In the genomic region with DNA sequence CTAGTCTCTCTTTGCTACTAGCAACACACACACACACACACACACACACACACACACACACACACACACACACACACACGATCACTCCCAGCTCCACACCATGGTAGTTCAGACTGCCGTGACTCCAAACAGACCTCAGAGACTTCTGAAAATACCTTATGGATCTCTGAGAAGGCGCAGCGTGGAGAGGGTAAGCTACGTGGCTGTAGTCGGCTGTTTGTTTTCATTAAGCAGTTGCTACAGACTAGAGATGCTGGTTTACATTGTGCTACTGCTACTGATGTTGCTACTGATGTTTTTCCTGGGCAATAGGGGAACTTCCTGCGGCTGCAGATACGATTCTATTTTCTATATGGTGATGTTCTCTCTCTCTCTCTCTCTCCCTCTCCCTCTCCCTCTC, we compare ENCODE assay signal across 8 mouse cellular contexts.
DNase-seq lines count a peak whose midpoint lies in the region; ATAC-seq and TF ChIP-seq lines count a peak whose summit lies in the region.

No protein-coding gene starts in this region.

- H3K9ac ChIP-seq in embryonic facial prominence, embryonic 14.5 days (ENCODE audit: low read depth, low read length) = peak overlapping the region; percentile 69
- peak overlapping the region; percentile 45 for H3K9ac ChIP-seq in intestine, embryonic 14.5 days (ENCODE audit: low read length)
- no peak overlapping the region for H3K9ac ChIP-seq in neural tube, embryonic 12.5 days

- H3K4me2 ChIP-seq in embryonic facial prominence, embryonic 14.5 days (ENCODE audit: low read depth, low read length) = peak overlapping the region; percentile 71
- peak overlapping the region; percentile 62 for H3K4me2 ChIP-seq in intestine, embryonic 14.5 days (ENCODE audit: low read length)
- peak overlapping the region; percentile 49 for H3K4me2 ChIP-seq in neural tube, embryonic 12.5 days (replicated peaks)

- no peaks in the 10 kb centered on the region for H3K9me3 ChIP-seq in embryonic facial prominence, embryonic 14.5 days (ENCODE audit: control insufficient read depth, low read length)
- no peaks in the 10 kb centered on the region for H3K9me3 ChIP-seq in intestine, embryonic 14.5 days (ENCODE audit: control insufficient read depth, low read length)
- no peaks in the 10 kb centered on the region for H3K9me3 ChIP-seq in neural tube, embryonic 12.5 days

- peak overlapping the region; percentile 31; the same call in 1 of the 2 replicates for H3K4me3 ChIP-seq in layer of hippocampus, adult 2 months
- peak overlapping the region; percentile 45 for H3K4me3 ChIP-seq in embryonic facial prominence, embryonic 14.5 days (ENCODE audit: low read depth, low read length)
- peak overlapping the region; percentile 43 for H3K4me3 ChIP-seq in intestine, embryonic 14.5 days (ENCODE audit: low read depth, low read length)
- peak overlapping the region; percentile 19 for H3K4me3 ChIP-seq in neural tube, embryonic 12.5 days

- ATAC-seq in embryonic facial prominence, embryonic 14.5 days (ENCODE audit: low read depth) = no peak
- ATAC-seq in intestine, embryonic 14.5 days (replicated peaks; ENCODE audit: low FRiP score, low TSS enrichment, low read depth) = no peak
- no peak for ATAC-seq in neural tube, embryonic 12.5 days (ENCODE audit: low FRiP score, low read depth)
- no peak for ATAC-seq in erythroblast, adult 5-6 weeks (replicated peaks; ENCODE audit: low FRiP score, poor library complexity, severe bottlenecking)

- no peak for TF ChIP-seq CTCF in layer of hippocampus, adult 2 months (conservative IDR thresholded peaks at IDR 0.05)

- DNase-seq in layer of hippocampus, adult 2 months (ENCODE audit: low spot score in 2 of 2) = no peak
- DNase-seq in layer of hippocampus, adult 9-10 months (ENCODE audit: low spot score) = no peak
- DNase-seq in embryonic facial prominence, embryonic 14.5 days (ENCODE audit: low spot score) = peak; percentile 45
- DNase-seq in intestine, embryonic 14.5 days (ENCODE audit: low spot score) = no peak
- no peak for DNase-seq in thymus, postnatal 4 days
- DNase-seq in natural killer cell, adult 2 months (ENCODE audit: low spot score in 2 of 2) = no peak

- no peak overlapping the region for H3K27ac ChIP-seq in layer of hippocampus, adult 2 months
- peak overlapping the region; percentile 86 for H3K27ac ChIP-seq in embryonic facial prominence, embryonic 14.5 days (replicated peaks; ENCODE audit: low read depth, low read length)
- H3K27ac ChIP-seq in intestine, embryonic 14.5 days (ENCODE audit: low read depth) = peak overlapping the region; percentile 87
- peak overlapping the region; percentile 15; the same call in 1 of the 2 replicates for H3K27ac ChIP-seq in neural tube, embryonic 12.5 days

- H3K36me3 ChIP-seq in embryonic facial prominence, embryonic 14.5 days (ENCODE audit: control insufficient read depth, insufficient read depth, low read length) = no peaks in the 10 kb centered on the region
- no peaks in the 10 kb centered on the region for H3K36me3 ChIP-seq in intestine, embryonic 14.5 days (ENCODE audit: control insufficient read depth, insufficient read depth, low read length)
- no peaks in the 10 kb centered on the region for H3K36me3 ChIP-seq in neural tube, embryonic 12.5 days

- 4% methylated on average over 8 of the region's 8 CpGs for WGBS in embryonic facial prominence, embryonic 14.5 days
- WGBS in intestine, embryonic 14.5 days = 4% methylated on average over 8 of the region's 8 CpGs
- 39% methylated on average over 8 of the region's 8 CpGs for WGBS in neural tube, embryonic 12.5 days

- no peaks in the 10 kb centered on the region for H3K27me3 ChIP-seq in embryonic facial prominence, embryonic 14.5 days (replicated peaks; ENCODE audit: control insufficient read depth, insufficient read depth, low read length)
- no peaks in the 10 kb centered on the region for H3K27me3 ChIP-seq in intestine, embryonic 14.5 days (replicated peaks; ENCODE audit: control insufficient read depth, insufficient read depth, low read length)
- H3K27me3 ChIP-seq in neural tube, embryonic 12.5 days (replicated peaks) = no peaks in the 10 kb centered on the region

- H3K4me1 ChIP-seq in embryonic facial prominence, embryonic 14.5 days (ENCODE audit: control insufficient read depth, insufficient read depth, low read length) = peaks cover 43% of the 10 kb centered on the region
- H3K4me1 ChIP-seq in intestine, embryonic 14.5 days (replicated peaks; ENCODE audit: control insufficient read depth, insufficient read depth, low read length) = peaks cover 30% of the 10 kb centered on the region
- peaks cover 41% of the 10 kb centered on the region for H3K4me1 ChIP-seq in neural tube, embryonic 12.5 days
